Mouse (Mus musculus): ENCODE data around the gene Ankrd36. TPM values are rescaled to one million over a fixed set of nuclear protein-coding genes. Genes with fewer than 3 reads are reported as not detected.

Ankrd36 gene
- polyA plus RNA-seq, 1 experiment from 2014 or later, result not detected

DNA sequence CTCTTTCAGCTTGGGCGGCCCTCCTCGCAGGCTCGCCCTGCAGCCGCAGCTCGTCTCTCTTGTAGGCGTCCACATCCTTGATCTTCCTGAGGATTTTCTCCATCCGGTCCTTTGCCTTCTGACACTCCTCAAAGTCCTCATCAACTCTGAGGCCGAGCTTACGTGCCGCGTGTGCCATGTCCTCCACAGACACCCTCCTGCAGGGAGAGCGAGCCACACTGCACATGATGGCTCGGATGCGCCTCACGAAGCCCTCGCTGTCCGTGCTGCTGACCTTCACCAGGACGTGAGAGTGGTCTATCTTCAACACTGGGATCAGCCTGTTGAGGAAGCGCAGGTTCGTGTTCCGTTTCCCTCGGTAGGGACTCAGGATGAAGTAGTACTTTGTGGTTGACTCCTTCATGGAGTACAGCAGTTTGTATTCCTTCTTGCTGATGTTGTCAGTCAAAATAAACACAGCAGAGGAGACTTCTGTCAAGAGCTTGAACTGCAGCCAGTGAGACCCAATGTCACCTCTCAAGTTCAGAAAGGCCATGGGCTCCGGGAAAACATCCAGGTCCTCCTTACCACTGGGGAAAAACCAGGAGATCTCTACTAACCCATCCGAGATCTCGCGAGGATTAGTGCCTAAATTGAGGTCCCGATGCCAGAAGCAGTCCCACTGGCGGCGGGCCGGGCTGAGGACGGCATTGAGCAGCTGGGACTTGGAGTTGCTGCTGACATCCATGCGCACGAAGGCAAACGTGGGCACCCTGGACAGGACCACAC lies 147.6 kb downstream of the Ankrd36 start:
- H3K27ac ChIP-seq, result no peak overlapping the region
- WGBS, result 92% methylated on average over 34 of the region's 34 CpGs
- no peaks in the 10 kb centered on the region for H3K27me3 ChIP-seq (ENCODE audit: insufficient read depth, low read length)
- peaks cover 39% of the 10 kb centered on the region for H3K36me3 ChIP-seq (ENCODE audit: insufficient read depth, low read length)
- no peak for TF ChIP-seq CTCF (IDR thresholded peaks at IDR 0.05; ENCODE audit: low read depth)
- H3K4me1 ChIP-seq (replicated peaks; ENCODE audit: insufficient read depth, low read length), result no peaks in the 10 kb centered on the region
- H3K4me3 ChIP-seq (replicated peaks; ENCODE audit: low read depth, low read length), result no peak overlapping the region
- DNase-seq (ENCODE audit: low spot score) (no peak), ATAC-seq (replicated peaks; ENCODE audit: low FRiP score, low read depth) (no peak)
- H3K9ac ChIP-seq (ENCODE audit: low read depth, low read length), result no peak overlapping the region
- H3K4me2 ChIP-seq (ENCODE audit: low read length), result no peak overlapping the region
- no peaks in the 10 kb centered on the region for H3K9me3 ChIP-seq (replicated peaks; ENCODE audit: low read length)

DNA sequence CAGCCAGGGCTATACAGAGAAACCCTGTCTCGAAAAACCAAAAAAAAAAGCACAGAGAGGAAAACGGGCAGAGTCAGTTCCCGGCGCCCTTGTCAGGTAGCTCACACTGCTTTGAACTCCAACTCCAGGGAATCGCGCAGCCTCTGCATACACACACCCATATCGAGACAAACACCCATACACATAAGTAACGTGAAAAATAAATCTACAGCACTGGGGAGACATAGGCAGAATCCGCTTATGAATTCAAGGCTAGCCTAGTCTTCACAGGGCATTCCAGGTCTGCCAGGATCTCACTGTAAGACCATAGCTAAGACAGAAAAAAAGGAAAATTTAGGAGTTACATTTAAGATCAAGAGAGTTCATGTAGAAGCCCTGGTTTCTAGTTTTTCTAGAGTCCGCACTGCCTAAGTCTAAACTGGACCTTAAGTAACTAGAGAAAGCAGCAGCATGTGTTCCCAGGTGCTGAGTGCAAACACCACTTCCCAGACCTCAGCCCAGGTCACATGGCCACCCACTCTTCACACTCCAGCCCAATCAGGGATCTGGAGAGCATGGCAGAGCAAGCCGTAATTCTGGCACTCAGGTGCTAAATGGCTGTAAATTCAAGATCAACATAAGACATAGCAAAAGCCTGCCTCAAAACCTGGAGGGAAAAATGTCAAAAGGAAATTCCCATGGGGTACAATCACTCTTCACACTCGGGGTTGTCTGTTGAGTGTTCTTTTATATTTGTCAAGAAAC lies 149.3 kb downstream of the Ankrd36 start:
- Histone ChIP-seq H3K4me1 (replicated peaks; ENCODE audit: insufficient read depth, low read length) (no peaks in the 10 kb centered on the region), H3K9me3 (replicated peaks; ENCODE audit: low read length) (no peaks in the 10 kb centered on the region), H3K27me3 (ENCODE audit: insufficient read depth, low read length) (no peaks in the 10 kb centered on the region), H3K4me3 (replicated peaks; ENCODE audit: low read depth, low read length) (no peak overlapping the region), H3K4me2 (ENCODE audit: low read length) (no peak overlapping the region), H3K36me3 (ENCODE audit: insufficient read depth, low read length) (peaks cover 39% of the 10 kb centered on the region), H3K27ac (no peak overlapping the region), H3K9ac (ENCODE audit: low read depth, low read length) (no peak overlapping the region)
- TF ChIP-seq CTCF (IDR thresholded peaks at IDR 0.05; ENCODE audit: low read depth), result no peak
- WGBS, result 92% methylated on average over 12 of the region's 12 CpGs
- ATAC-seq (replicated peaks; ENCODE audit: low FRiP score, low read depth), result no peak
- DNase-seq (ENCODE audit: low spot score), result no peak

DNA sequence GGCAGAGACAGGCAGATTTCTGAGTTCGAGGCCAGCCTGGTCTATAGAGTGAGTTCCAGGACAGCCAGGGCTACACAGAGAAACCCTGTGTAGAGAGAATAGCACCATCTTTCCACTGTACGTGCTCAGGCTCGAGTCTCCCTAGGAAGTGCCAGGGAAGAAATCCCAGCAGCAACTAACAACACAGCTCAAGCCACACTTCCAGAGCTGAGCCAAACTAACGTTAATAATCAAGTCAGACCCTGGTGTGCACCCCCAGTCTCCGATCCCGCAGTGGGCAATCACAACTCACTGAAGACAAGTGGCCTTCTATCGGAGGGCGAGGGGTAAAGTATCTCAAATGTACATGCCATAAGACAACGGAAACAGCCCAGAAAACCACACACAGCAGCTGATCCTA lies 160.1 kb downstream of the Ankrd36 start:
- H3K36me3 ChIP-seq (ENCODE audit: insufficient read depth, low read length), result 0 out of 2 replicates have a peak, but pooled peaks cover 5% of the 10 kb centered on the region
- no peak for ATAC-seq (replicated peaks; ENCODE audit: low FRiP score, low read depth)
- 89% methylated on average over 9 of the region's 9 CpGs for WGBS

GRCm38 (mm10) chr11:5732401-5732800 lies 162.9 kb downstream of the Ankrd36 start:
- Histone ChIP-seq H3K9ac (ENCODE audit: low read depth, low read length) (no peak overlapping the region), H3K27me3 (ENCODE audit: insufficient read depth, low read length) (no peaks in the 10 kb centered on the region), H3K4me3 (replicated peaks; ENCODE audit: low read depth, low read length) (no peak overlapping the region), H3K9me3 (replicated peaks; ENCODE audit: low read length) (no peaks in the 10 kb centered on the region), H3K27ac (no peak overlapping the region), H3K4me2 (ENCODE audit: low read length) (no peak overlapping the region), H3K36me3 (ENCODE audit: insufficient read depth, low read length) (0 out of 2 replicates have a peak, but pooled peaks cover 3% of the 10 kb centered on the region), H3K4me1 (replicated peaks; ENCODE audit: insufficient read depth, low read length) (0 out of 2 replicates have a peak, but pooled peaks cover 2% of the 10 kb centered on the region)
- ATAC-seq (replicated peaks; ENCODE audit: low FRiP score, low read depth), result no peak
- TF ChIP-seq CTCF (IDR thresholded peaks at IDR 0.05; ENCODE audit: low read depth), result no peak
- DNase-seq (ENCODE audit: low spot score), result no peak
- WGBS, result 53% methylated on average over 5 of the region's 5 CpGs

More for the DNA sequence above, 160.1 kb downstream of the Ankrd36 start:
- no peak for DNase-seq (ENCODE audit: low spot score)
- Histone ChIP-seq H3K4me3 (replicated peaks; ENCODE audit: low read depth, low read length) (no peak overlapping the region), H3K27me3 (ENCODE audit: insufficient read depth, low read length) (no peaks in the 10 kb centered on the region), H3K9ac (ENCODE audit: low read depth, low read length) (no peak overlapping the region), H3K4me1 (replicated peaks; ENCODE audit: insufficient read depth, low read length) (0 out of 2 replicates have a peak, but pooled peaks cover 2% of the 10 kb centered on the region), H3K4me2 (ENCODE audit: low read length) (no peak overlapping the region), H3K9me3 (replicated peaks; ENCODE audit: low read length) (no peaks in the 10 kb centered on the region), H3K27ac (no peak overlapping the region)
- no peak for TF ChIP-seq CTCF (IDR thresholded peaks at IDR 0.05; ENCODE audit: low read depth)

DNA sequence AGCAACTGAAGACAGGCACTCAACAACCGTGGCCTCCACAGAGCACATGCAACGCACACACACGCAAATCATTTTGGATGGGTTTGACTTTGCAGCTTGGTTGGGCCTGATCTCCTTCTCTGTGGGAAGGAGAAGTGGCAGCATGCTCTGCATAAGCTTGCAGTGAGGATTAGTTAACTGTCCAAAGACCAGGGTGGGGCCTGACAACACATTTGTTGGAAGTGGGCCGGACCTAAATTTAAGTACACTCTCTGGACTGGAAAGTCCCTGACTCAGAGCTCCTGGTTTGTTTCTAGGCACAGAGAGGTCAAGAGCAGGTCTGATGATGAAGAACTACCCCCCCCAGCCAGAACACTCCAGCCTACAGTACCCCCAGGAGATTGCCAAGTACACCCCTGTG lies 164.8 kb downstream of the Ankrd36 start:
- Histone ChIP-seq H3K27me3 (ENCODE audit: insufficient read depth, low read length) (no peaks in the 10 kb centered on the region), H3K27ac (no peak overlapping the region), H3K36me3 (ENCODE audit: insufficient read depth, low read length) (0 out of 2 replicates have a peak, but pooled peaks cover 3% of the 10 kb centered on the region), H3K4me2 (ENCODE audit: low read length) (no peak overlapping the region), H3K9ac (ENCODE audit: low read depth, low read length) (no peak overlapping the region), H3K9me3 (replicated peaks; ENCODE audit: low read length) (no peaks in the 10 kb centered on the region), H3K4me3 (replicated peaks; ENCODE audit: low read depth, low read length) (no peak overlapping the region), H3K4me1 (replicated peaks; ENCODE audit: insufficient read depth, low read length) (0 out of 2 replicates have a peak, but pooled peaks cover 2% of the 10 kb centered on the region)
- no peak for ATAC-seq (replicated peaks; ENCODE audit: low FRiP score, low read depth)
- no peak for TF ChIP-seq CTCF (IDR thresholded peaks at IDR 0.05; ENCODE audit: low read depth)
- DNase-seq (ENCODE audit: low spot score), result no peak
- 83% methylated on average over 4 of the region's 4 CpGs for WGBS

- DNase-seq (ENCODE audit: low spot score) (no peak), ATAC-seq (replicated peaks; ENCODE audit: low FRiP score, low read depth) (no peak)
- H3K4me3 ChIP-seq (replicated peaks; ENCODE audit: low read depth, low read length), result no peak overlapping the region
- H3K9ac ChIP-seq (ENCODE audit: low read depth, low read length), result no peak overlapping the region
- H3K9me3 ChIP-seq (replicated peaks; ENCODE audit: low read length), result no peaks in the 10 kb centered on the region
- H3K4me2 ChIP-seq (ENCODE audit: low read length), result no peak overlapping the region
- 0 out of 2 replicates have a peak, but pooled peaks cover 3% of the 10 kb centered on the region for H3K36me3 ChIP-seq (ENCODE audit: insufficient read depth, low read length)
- 76% methylated on average over 5 of the region's 5 CpGs for WGBS
- no peaks in the 10 kb centered on the region for H3K27me3 ChIP-seq (ENCODE audit: insufficient read depth, low read length)
- peaks cover 9% of the 10 kb centered on the region; the same call in 1 of the 2 replicates for H3K4me1 ChIP-seq (replicated peaks; ENCODE audit: insufficient read depth, low read length)
- no peak overlapping the region for H3K27ac ChIP-seq
- no peak for TF ChIP-seq CTCF (IDR thresholded peaks at IDR 0.05; ENCODE audit: low read depth)
Measured at GRCm38 (mm10) chr11:5737137-5737536, 167.7 kb downstream of the Ankrd36 start.

Other genes starting within 250 kb of the Ankrd36 start
- gene Znrf3, start 124.8 kb upstream of the Ankrd36 start, polyA plus RNA-seq (2015; fragmentation: Nextera tagmentation; extraction: Ambion mirVana), result 13.3 and 15.7 TPM in 2 replicates
- 195 and 199 TPM in 2 replicates for gene Xbp1, start 49.0 kb upstream of the Ankrd36 start, polyA plus RNA-seq (2015; fragmentation: Nextera tagmentation; extraction: Ambion mirVana)
- 14.7 and 15.5 TPM in 2 replicates for gene Ccdc117, start 27.5 kb upstream of the Ankrd36 start, polyA plus RNA-seq (2015; fragmentation: Nextera tagmentation; extraction: Ambion mirVana)
- 256 and 279 TPM in 2 replicates for gene Mrps24, start 146.0 kb downstream of the Ankrd36 start, polyA plus RNA-seq (2015; fragmentation: Nextera tagmentation; extraction: Ambion mirVana)
- 22.8 and 23.0 TPM in 2 replicates for gene Urgcp, start 192.7 kb downstream of the Ankrd36 start, polyA plus RNA-seq (2015; fragmentation: Nextera tagmentation; extraction: Ambion mirVana)
- 82.7 and 93.3 TPM in 2 replicates for gene Dbnl, start 218.8 kb downstream of the Ankrd36 start, polyA plus RNA-seq (2015; fragmentation: Nextera tagmentation; extraction: Ambion mirVana)
- 111 and 121 TPM in 2 replicates for gene Pgam2, start 234.0 kb downstream of the Ankrd36 start, polyA plus RNA-seq (2015; fragmentation: Nextera tagmentation; extraction: Ambion mirVana)

All from kidney, postnatal 0 days (tissue).